Mouse (Mus musculus) c-Kit-positive CD71-positive TER-119-negative erythroid progenitor cells, embryonic 14.5 days (primary cell): ENCODE data around the gene Cd83.

ENCODE experiments used
- DNase-seq: peaks from one replicate; pipeline ENCODE4 v3.0.0-alpha.2; 2013; ENCODE audit warnings: low read depth

Cd83 gene

DNA sequence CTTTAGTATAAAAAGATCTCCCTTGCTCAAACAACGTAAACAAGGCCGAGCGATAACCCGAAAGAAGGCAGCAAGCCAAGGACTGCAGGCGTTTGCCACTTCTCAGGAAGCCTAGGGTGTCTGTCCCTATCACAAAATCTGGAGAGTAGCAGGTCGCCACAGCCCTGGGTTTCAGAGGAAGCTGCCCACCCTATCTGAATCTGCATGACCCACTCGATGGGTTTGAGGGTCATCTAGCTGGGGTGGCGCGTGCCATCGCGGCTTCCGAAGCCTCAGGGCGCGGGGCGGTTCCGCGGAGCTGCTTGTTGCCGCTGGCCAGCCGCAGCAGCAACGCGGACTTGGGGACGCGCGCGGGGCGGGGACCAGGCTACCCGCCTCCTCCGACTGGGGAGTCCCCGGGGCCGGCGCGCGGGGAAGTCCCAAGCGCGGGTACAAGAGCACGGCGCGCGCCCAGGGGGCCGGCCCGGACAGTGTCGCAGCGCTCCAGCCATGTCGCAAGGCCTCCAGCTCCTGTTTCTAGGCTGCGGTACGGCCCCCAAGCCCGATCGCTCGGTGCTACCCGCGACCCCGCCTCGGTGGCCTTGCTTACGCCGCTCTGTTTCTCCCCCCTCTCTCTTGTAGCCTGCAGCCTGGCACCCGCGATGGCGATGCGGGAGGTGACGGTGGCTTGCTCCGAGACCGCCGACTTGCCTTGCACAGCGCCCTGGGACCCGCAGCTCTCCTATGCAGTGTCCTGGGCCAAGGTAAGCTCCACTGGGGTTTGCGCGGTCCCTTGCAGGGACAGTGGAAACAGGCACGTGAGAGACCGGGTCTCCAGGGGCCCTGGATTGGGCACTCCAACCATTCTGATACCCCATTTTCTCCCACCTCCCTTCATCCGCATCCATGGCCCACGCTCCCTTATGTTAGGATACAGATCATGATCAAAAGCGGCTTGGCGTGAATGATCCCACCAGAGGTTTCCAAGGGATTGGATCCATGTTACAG, at the start of gene Cd83:
TSS of gene Cd83 (plus strand) at position 51 of the 987 bp plus-strand sequence.
- no peak for DNase-seq

DNA sequence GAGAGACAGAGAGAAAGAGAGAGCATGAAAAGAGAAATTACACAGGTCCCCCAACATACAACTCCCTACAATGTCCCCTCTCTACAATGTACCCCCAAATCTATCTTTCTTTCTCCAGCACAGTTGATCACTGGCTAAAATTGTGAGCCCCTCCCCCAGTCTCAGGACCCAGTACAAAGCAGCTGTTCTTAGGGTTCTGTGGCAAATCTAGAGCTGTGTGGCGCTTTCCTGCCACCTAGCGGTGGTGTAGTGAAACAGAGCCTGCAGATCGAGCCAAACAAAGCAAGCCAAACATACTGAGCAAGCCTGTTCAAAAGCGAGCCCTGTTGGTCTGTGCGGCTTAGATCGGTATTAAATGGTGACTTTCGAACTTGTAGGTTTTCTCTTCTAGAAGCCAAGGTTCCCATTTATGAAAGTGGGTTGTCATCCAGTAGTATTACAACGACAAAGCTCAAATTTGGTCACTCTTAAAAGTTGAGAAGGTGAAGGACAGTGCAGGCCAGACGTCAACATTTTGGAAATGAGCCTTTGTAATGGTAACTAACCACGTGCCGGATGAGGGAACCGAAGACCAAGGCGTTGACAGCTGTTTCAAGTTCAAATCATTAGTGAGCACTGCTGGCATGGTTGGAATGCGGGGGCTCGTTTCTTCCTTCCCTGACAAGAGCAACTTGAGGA, 44.8 kb upstream of the Cd83 start:
- DNase-seq = peak; percentile 21

DNA sequence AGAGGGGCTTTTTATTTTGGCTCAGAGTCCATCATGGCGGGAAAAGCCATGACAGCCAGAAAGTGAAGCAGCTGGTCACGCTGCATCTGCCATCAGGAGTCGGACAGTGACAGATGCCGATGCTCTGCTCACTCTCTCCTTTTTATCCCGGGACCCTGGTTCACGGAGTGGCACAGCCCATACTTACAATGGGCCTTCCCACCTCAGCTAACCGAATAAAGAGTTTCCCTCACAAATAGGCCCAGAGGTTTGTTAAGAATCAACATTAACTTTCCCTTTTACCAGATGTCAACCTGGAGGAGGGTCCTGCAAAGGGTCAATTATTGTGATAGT, 44.3 kb upstream of the Cd83 start:
- DNase-seq = no peak

- DNase-seq = no peak
Observed at GRCm38 (mm10) chr13:43742677-43743076, 41.9 kb upstream of the Cd83 start.

- DNase-seq = no peak
Observed at GRCm38 (mm10) chr13:43744259-43744658, 40.3 kb upstream of the Cd83 start.

GRCm38 (mm10) chr13:43750301-43750700, 34.3 kb upstream of the Cd83 start:
- DNase-seq = no peak

GRCm38 (mm10) chr13:43750966-43751365, 33.6 kb upstream of the Cd83 start:
- no peak for DNase-seq

DNA sequence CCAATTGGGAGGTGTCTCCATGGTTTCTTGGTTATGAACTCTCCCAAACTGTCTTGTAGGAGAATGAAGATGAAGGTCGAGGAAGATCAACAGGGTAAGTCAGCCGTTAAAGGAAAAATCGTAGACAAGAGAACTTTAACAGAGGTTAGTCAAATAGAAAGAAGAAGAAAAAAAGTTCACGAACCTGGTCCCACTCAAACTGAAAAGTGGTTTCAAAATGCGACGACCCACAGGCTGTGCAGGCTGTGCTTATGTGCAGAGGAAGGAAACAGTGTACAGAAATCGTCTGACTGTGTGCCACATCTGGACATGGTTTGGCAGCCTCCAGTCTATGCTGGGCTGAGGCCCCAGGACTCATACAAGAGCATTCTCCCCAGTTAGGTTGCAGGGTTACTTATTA, 32.2 kb upstream of the Cd83 start:
- DNase-seq = no peak

GRCm38 (mm10) chr13:43753652-43754051, 30.9 kb upstream of the Cd83 start:
- no peak for DNase-seq

GRCm38 (mm10) chr13:43754455-43755128, 30.0 kb upstream of the Cd83 start:
- DNase-seq = no peak

GRCm38 (mm10) chr13:43755573-43755972, 29.0 kb upstream of the Cd83 start:
- DNase-seq = no peak

DNA sequence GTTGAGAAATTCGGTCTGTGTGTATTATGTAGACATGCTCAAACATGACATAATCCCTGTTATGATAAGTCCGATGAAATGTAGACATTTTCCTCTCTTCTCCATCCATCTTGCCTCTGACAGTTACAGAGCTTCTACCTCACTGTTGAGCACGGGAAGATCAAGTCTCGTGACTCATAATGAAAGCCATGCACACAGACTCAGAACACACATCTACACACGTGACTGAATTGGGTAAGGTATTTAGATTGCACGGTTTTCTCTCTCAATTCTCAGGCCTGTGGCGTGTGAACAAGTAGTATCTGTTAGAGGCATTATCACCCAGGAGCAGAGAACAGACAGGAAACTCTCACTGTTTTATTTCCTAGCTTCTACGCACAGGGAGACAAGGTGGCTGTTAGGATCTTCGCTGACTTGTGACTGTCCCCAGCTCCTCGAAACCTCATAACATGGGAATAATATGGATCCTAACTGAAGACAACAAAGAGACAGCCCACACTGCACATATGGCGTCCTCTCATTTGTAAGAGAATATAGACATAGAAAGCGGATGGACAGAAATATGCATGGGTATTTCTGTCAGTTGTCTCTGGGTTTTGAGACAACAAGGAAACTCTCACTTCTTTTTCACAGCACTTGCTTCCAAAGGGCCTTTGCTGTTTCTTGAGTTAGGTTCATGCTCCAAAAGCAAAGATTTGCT, 23.3 kb upstream of the Cd83 start:
- DNase-seq = no peak

DNA sequence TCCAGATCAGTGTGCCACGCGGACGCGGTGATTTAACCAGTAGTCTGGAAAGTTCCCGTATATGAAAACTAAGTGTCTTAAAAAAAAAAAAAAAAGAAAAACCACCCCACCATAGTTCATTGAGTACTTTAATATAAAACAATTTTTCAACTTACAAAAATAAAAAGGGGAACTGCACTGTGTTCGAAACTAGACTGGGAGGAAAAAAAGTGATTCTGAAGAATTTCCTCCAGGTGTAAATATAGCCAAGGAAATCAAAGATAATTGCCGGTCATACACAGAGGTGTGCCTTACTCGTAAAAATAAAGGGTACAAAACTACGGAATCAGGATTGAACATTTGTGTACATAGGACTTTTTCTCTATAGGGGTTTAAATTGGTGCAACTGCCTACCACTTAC, 21.7 kb upstream of the Cd83 start:
- DNase-seq = no peak

DNA sequence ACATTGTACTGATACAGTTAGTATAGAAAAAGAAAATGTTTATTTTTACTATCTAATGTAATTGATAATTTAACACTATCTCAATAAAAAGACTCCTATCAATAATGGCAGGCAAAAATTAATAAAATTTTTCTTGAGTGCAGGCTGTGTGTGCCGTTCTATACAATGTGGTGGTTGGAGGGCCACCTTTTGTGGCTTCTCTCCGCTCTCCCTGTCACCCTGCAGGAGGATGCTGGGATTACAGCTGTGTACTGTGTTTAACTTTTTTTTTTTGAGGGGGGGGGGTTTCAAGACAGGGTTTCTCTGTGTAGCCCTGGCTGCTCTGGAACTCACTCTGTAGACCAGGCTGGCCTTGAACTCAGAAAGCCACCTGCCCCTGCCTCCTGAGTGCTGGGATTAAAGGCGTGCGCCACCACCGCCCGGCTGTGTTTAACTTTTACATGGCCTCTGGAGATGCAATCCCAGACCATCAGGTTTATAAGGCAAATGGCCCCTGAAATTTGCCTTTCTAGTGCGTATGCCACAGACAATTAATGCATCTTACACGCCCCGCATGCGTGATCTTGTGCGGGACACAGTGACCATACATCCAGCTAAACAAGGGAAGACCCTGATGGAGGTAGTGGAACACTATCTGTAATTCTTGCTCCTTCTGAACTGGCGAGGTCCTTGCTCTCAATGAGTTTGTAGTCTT, 21.1 kb upstream of the Cd83 start:
- no peak for DNase-seq

GRCm38 (mm10) chr13:43763995-43764579, 20.5 kb upstream of the Cd83 start:
- DNase-seq = no peak

DNA sequence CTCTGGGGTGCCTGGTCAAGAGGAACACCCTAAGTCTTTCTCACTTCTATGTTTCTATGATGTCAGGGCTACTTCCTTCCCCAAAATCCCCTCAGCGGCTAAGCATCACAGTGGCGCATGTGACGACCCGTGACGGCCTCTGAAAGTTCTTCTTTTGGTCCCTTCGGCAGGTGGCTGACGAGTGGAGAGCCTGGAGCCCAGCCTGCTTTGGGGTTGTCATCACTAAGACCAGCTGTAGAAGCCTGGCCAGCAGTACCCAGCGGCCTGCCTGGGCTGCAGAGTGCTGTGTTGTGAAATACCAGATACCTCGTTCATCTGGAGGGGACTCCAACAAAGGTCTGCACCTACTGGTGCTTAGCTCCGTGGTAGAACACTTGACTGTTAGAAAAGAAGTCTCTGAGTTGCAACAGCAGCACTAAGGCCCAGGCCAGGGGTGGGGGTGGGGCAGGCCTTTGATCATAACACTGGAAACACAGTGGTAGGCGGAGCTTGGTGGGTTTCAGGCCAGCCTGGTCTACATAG, 19.2 kb upstream of the Cd83 start:
- DNase-seq = no peak

- DNase-seq = no peak
Observed at GRCm38 (mm10) chr13:43766786-43767680, 17.5 kb upstream of the Cd83 start.

GRCm38 (mm10) chr13:43773020-43773419, 11.6 kb upstream of the Cd83 start:
- no peak for DNase-seq

DNA sequence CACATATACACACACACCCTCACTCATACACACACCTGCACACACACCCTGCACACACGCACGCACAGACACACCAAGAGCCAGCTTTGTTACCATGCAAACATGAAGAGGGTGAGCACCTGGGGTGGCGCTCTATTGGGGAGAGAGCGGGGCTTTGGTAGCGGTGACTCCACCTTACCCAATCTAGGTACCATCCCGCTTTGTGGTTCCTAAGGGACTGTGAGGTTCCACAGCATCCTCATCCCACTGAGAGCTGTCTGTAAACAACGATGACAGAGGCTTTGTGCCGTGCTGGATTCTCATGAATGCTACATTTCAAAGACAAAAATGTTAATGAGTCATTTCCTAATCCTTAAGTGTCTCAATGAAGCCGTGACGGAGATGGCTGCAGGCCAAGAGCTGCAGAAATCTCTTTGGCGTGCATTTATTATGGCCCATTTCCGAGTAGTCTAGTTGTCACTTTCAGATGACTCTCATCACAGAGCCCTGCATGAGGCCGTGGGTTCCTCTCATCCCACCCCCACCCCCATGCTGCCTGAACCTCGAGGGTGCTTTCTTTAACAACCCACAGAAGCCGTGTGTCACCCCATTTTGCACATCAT, 10.5 kb upstream of the Cd83 start:
- DNase-seq = no peak
